Mouse (Mus musculus) liver, adult 2 months (tissue): ENCODE data around the gene Creb5. TPM values are rescaled to one million over a fixed set of nuclear protein-coding genes. Genes with fewer than 3 reads are reported as not detected.

ENCODE experiments used
- DNase-seq: peaks from one replicate; pipeline ENCODE4 v3.0.0-alpha.2; 2011; ENCODE audit warnings: low read depth, low spot score; ENCODE audit errors: extremely low read depth
- H3K27ac ChIP-seq: fragments of 200-500 bp; replicated peaks from 2 replicates; pipeline ENCODE4 v1.5.1; 2012; ENCODE audit warnings: low read depth, mild to moderate bottlenecking, control low read depth, inconsistent platforms, low read length; ENCODE audit not compliant: insufficient read depth
- H3K27me3 ChIP-seq: fragments of 200-500 bp; 2 replicates; pipeline ENCODE4 v1.6.1; 2012; ENCODE audit warnings: mild to moderate bottlenecking, moderate library complexity, low read length, inconsistent platforms; ENCODE audit not compliant: control insufficient read depth, insufficient read depth
- H3K36me3 ChIP-seq: fragments of 200-500 bp; 2 replicates; pipeline ENCODE4 v1.6.1; 2012; ENCODE audit warnings: low read length, inconsistent platforms; ENCODE audit not compliant: control insufficient read depth, insufficient read depth
- H3K4me1 ChIP-seq: fragments of 200-500 bp; 2 replicates; pipeline ENCODE4 v1.6.1; 2011; ENCODE audit warnings: low read length; ENCODE audit not compliant: control insufficient read depth, insufficient read depth
- H3K4me3 ChIP-seq: fragments of 200-500 bp; 2 replicates; pipeline ENCODE4 v1.5.1; 2011; ENCODE audit warnings: low read depth, mild to moderate bottlenecking, control low read depth, low read length, moderate library complexity; ENCODE audit not compliant: insufficient read depth
- H3K79me2 ChIP-seq: fragments of 200-500 bp; 2 replicates; pipeline ENCODE4 v1.6.1; 2012; ENCODE audit warnings: inconsistent platforms, mild to moderate bottlenecking, low read length, moderate library complexity; ENCODE audit not compliant: control insufficient read depth, insufficient read depth
- H3K9ac ChIP-seq: fragments of 200-500 bp; 2 replicates; pipeline ENCODE4 v1.6.1; 2012; ENCODE audit warnings: low read depth, mild to moderate bottlenecking, control low read depth, inconsistent platforms, low read length
- CTCF ChIP-seq: fragments of 200-500 bp; IDR thresholded peaks from 2 replicates; pipeline ENCODE4 v1.5.1; 2011; ENCODE audit warnings: low read depth, low read length, control low read depth
- POLR2A ChIP-seq: fragments of 200-500 bp; IDR thresholded peaks from 2 replicates; pipeline ENCODE4 v1.6.1; 2011; ENCODE audit warnings: low read length, control low read depth; ENCODE audit not compliant: insufficient read depth; ENCODE audit errors: extremely low read depth
- WGBS: fragments of 180-500 bp; shearing (Covaris S2); methylation state at CpG from one replicate; pipeline ENCODE4 v1.1.7; 2018; 5-methylcytosine and 5-hydroxymethylcytosine counted together
- polyA plus RNA-seq: library from polyadenylated mRNA; depleted of rRNA; stranded (reverse); fragments of >200 nt; gene quantifications from 2 replicates; pipeline ENCODE4 v1.2.3, GENCODE M21; 2012
- total RNA-seq: library from RNA; depleted of rRNA; stranded (reverse); fragments of >200 nt; gene quantifications from 2 replicates; pipeline ENCODE4 v1.2.3, GENCODE M21; 2014

The Creb5 gene
- total and polyA plus RNA-seq, 2 experiments = 0.02 to 0.18 TPM

- WGBS = 46% methylated on average over 8 of the region's 8 CpGs
- peaks cover 4% of the 10 kb centered on the region; the same call in 1 of the 2 replicates for H3K4me1 ChIP-seq
- no peak for TF ChIP-seq CTCF
- TF ChIP-seq POLR2A = no peak
- no peak overlapping the region for H3K9ac ChIP-seq
- H3K36me3 ChIP-seq = no peaks in the 10 kb centered on the region
- H3K27ac ChIP-seq = no peak overlapping the region
- no peak overlapping the region for H3K4me3 ChIP-seq
- no peak for DNase-seq
- H3K27me3 ChIP-seq = peaks cover 19% of the 10 kb centered on the region
- no peaks in the 10 kb centered on the region for H3K79me2 ChIP-seq
Observed at GRCm38 (mm10) chr6:53290215-53290990, 3.3 kb downstream of the Creb5 start.

DNA sequence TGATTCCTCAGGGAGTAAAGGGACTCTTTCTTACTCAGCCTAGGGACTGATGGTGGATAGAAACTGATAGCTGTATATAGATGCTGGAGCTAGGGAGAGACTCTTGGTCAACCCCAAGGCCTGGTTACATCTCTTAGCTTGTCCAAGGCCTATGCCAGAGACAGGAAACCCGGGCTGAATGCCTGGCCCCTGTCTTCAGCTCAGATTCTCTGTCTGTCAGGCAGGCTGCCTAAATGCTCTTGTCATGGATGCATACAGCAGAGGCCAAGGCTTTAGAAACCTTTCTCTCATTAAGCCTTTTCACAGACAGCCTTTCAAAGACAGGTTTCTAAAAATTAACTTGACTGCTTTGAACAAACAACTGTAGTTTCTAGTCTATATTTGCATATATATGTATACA is 5.9 kb downstream of the Creb5 start:
- no peaks in the 10 kb centered on the region for H3K36me3 ChIP-seq
- no peak overlapping the region for H3K27ac ChIP-seq
- TF ChIP-seq POLR2A (no peak), CTCF (no peak)
- peaks cover 8% of the 10 kb centered on the region for H3K27me3 ChIP-seq
- H3K4me1 ChIP-seq = no peaks in the 10 kb centered on the region
- no peak for DNase-seq
- no peak overlapping the region for H3K9ac ChIP-seq
- H3K79me2 ChIP-seq = no peaks in the 10 kb centered on the region
- 79% methylated on average over 1 of the region's 1 CpGs for WGBS
- no peak overlapping the region for H3K4me3 ChIP-seq

- H3K4me1 ChIP-seq = no peaks in the 10 kb centered on the region
- H3K79me2 ChIP-seq = no peaks in the 10 kb centered on the region
- DNase-seq = no peak
- no peaks in the 10 kb centered on the region for H3K36me3 ChIP-seq
- no peak overlapping the region for H3K4me3 ChIP-seq
- no peak overlapping the region for H3K27ac ChIP-seq
- H3K9ac ChIP-seq = no peak overlapping the region
- H3K27me3 ChIP-seq = peaks cover 2% of the 10 kb centered on the region; the same call in 1 of the 2 replicates
- TF ChIP-seq POLR2A (no peak), CTCF (no peak)
- 82% methylated on average over 5 of the region's 5 CpGs for WGBS
Observed at GRCm38 (mm10) chr6:53297851-53298250, 10.8 kb downstream of the Creb5 start.

- 73% methylated on average over 2 of the region's 2 CpGs for WGBS
- H3K4me3 ChIP-seq = no peak overlapping the region
- no peak for TF ChIP-seq POLR2A
- DNase-seq = no peak
- no peaks in the 10 kb centered on the region for H3K36me3 ChIP-seq
- no peaks in the 10 kb centered on the region for H3K79me2 ChIP-seq
- no peak overlapping the region for H3K27ac ChIP-seq
- no peak overlapping the region for H3K9ac ChIP-seq
- 0 out of 2 replicates have a peak, but pooled peaks cover 2% of the 10 kb centered on the region for H3K27me3 ChIP-seq
- H3K4me1 ChIP-seq = no peaks in the 10 kb centered on the region
Observed at GRCm38 (mm10) chr6:53304201-53304600, 17.1 kb downstream of the Creb5 start.

- no peaks in the 10 kb centered on the region for H3K27me3 ChIP-seq
- no peak overlapping the region for H3K27ac ChIP-seq
- no peaks in the 10 kb centered on the region for H3K79me2 ChIP-seq
- 92% methylated on average over 4 of the region's 4 CpGs for WGBS
- no peak for DNase-seq
- no peak overlapping the region for H3K9ac ChIP-seq
- no peak overlapping the region for H3K4me3 ChIP-seq
- no peaks in the 10 kb centered on the region for H3K4me1 ChIP-seq
- TF ChIP-seq CTCF = no peak
- no peak for TF ChIP-seq POLR2A
- no peaks in the 10 kb centered on the region for H3K36me3 ChIP-seq
Observed at GRCm38 (mm10) chr6:53306156-53306555, 19.1 kb downstream of the Creb5 start.

- Histone ChIP-seq H3K27ac (no peak overlapping the region), H3K9ac (no peak overlapping the region), H3K36me3 (no peaks in the 10 kb centered on the region), H3K4me3 (no peak overlapping the region), H3K4me1 (no peaks in the 10 kb centered on the region), H3K27me3 (no peaks in the 10 kb centered on the region), H3K79me2 (no peaks in the 10 kb centered on the region)
- no peak for DNase-seq
- no peak for TF ChIP-seq POLR2A
- no peak for TF ChIP-seq CTCF
- WGBS = 81% methylated on average over 5 of the region's 5 CpGs
Observed at GRCm38 (mm10) chr6:53306710-53307109, 19.6 kb downstream of the Creb5 start.
